Mouse (Mus musculus): ENCODE measurements around the gene Rpl14. TPM values are rescaled to one million over a fixed set of nuclear protein-coding genes. Genes with fewer than 3 reads are reported as not detected.
A peak's percentile ranks its signal among the peaks of the same experiment; 100 is the strongest.

Rpl14 gene
- polyA plus RNA-seq, 1 experiment from 2014 or later = 407 TPM

GRCm38 (mm10) chr9:120611055-120611454 lies 39.8 kb downstream of the Rpl14 start:
- H3K9me3 ChIP-seq (replicated peaks; ENCODE audit: control insufficient read depth, low read length, poor library complexity, severe bottlenecking) = peaks cover 4% of the 10 kb centered on the region; the same call in 1 of the 2 replicates
- H3K4me2 ChIP-seq (ENCODE audit: low read length) = no peak overlapping the region
- no peaks in the 10 kb centered on the region for H3K36me3 ChIP-seq (ENCODE audit: control insufficient read depth, insufficient read depth, low read length)
- H3K4me3 ChIP-seq (ENCODE audit: low read depth, low read length) = no peak overlapping the region
- no peaks in the 10 kb centered on the region for H3K4me1 ChIP-seq (ENCODE audit: control insufficient read depth, insufficient read depth, low read length)
- no peak for ATAC-seq
- H3K9ac ChIP-seq (ENCODE audit: low read depth, low read length) = no peak overlapping the region
- no peak overlapping the region for H3K27ac ChIP-seq (ENCODE audit: low read length)
- no peaks in the 10 kb centered on the region for H3K27me3 ChIP-seq (ENCODE audit: control insufficient read depth, insufficient read depth, low read depth, low read length)

- 94% methylated on average over 6 of the region's 6 CpGs for WGBS
- Histone ChIP-seq H3K4me3 (ENCODE audit: low read depth, low read length) (no peak overlapping the region), H3K9ac (ENCODE audit: low read depth, low read length) (no peak overlapping the region), H3K36me3 (ENCODE audit: control insufficient read depth, insufficient read depth, low read length) (no peaks in the 10 kb centered on the region), H3K27ac (ENCODE audit: low read length) (no peak overlapping the region), H3K27me3 (ENCODE audit: control insufficient read depth, insufficient read depth, low read depth, low read length) (no peaks in the 10 kb centered on the region), H3K4me2 (ENCODE audit: low read length) (no peak overlapping the region), H3K9me3 (replicated peaks; ENCODE audit: control insufficient read depth, low read length, poor library complexity, severe bottlenecking) (no peaks in the 10 kb centered on the region), H3K4me1 (ENCODE audit: control insufficient read depth, insufficient read depth, low read length) (peaks cover 2% of the 10 kb centered on the region)
- ATAC-seq = no peak
These were observed 42.8 kb downstream of the Rpl14 start for GRCm38 (mm10) chr9:120614059-120614458.

DNA sequence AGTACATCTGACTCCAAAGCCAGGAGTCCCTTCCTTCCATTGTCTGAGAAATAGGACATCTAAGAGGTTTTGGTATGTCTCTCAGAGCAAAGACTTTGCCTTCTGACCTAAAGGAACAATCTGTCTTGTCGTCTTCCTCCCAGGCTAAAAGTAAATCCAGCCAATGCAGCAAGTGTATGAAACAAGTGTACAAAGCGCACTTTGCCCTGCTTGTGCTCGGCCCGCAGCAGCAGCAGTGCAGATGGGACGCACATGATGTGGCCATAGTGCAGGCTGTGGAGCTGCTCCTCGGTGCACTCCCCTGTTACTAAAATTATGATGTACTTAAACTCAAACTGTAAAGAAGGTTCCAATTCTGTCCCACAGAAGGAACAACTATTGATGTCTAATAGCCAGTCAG lies 46.9 kb downstream of the Rpl14 start:
- Histone ChIP-seq H3K4me2 (ENCODE audit: low read length) (no peak overlapping the region), H3K9me3 (replicated peaks; ENCODE audit: control insufficient read depth, low read length, poor library complexity, severe bottlenecking) (peaks cover 5% of the 10 kb centered on the region), H3K4me1 (ENCODE audit: control insufficient read depth, insufficient read depth, low read length) (peaks cover 15% of the 10 kb centered on the region), H3K9ac (ENCODE audit: low read depth, low read length) (no peak overlapping the region), H3K4me3 (ENCODE audit: low read depth, low read length) (no peak overlapping the region), H3K27ac (ENCODE audit: low read length) (no peak overlapping the region), H3K36me3 (ENCODE audit: control insufficient read depth, insufficient read depth, low read length) (no peaks in the 10 kb centered on the region), H3K27me3 (ENCODE audit: control insufficient read depth, insufficient read depth, low read depth, low read length) (no peaks in the 10 kb centered on the region)
- ATAC-seq = no peak
- 69% methylated on average over 6 of the region's 6 CpGs for WGBS

GRCm38 (mm10) chr9:120619347-120619708 lies 48.1 kb downstream of the Rpl14 start:
- H3K4me3 ChIP-seq (ENCODE audit: low read depth, low read length) = no peak overlapping the region
- peak overlapping the region; percentile 43 for H3K4me2 ChIP-seq (ENCODE audit: low read length)
- WGBS = 3% methylated on average over 10 of the region's 10 CpGs
- H3K9ac ChIP-seq (ENCODE audit: low read depth, low read length) = peak overlapping the region; percentile 32
- no peaks in the 10 kb centered on the region for H3K36me3 ChIP-seq (ENCODE audit: control insufficient read depth, insufficient read depth, low read length)
- peak overlapping the region; percentile 87 for H3K27ac ChIP-seq (ENCODE audit: low read length)
- H3K27me3 ChIP-seq (ENCODE audit: control insufficient read depth, insufficient read depth, low read depth, low read length) = no peaks in the 10 kb centered on the region
- no peak for ATAC-seq
- H3K9me3 ChIP-seq (replicated peaks; ENCODE audit: control insufficient read depth, low read length, poor library complexity, severe bottlenecking) = peaks cover 5% of the 10 kb centered on the region
- peaks cover 15% of the 10 kb centered on the region for H3K4me1 ChIP-seq (ENCODE audit: control insufficient read depth, insufficient read depth, low read length)

DNA sequence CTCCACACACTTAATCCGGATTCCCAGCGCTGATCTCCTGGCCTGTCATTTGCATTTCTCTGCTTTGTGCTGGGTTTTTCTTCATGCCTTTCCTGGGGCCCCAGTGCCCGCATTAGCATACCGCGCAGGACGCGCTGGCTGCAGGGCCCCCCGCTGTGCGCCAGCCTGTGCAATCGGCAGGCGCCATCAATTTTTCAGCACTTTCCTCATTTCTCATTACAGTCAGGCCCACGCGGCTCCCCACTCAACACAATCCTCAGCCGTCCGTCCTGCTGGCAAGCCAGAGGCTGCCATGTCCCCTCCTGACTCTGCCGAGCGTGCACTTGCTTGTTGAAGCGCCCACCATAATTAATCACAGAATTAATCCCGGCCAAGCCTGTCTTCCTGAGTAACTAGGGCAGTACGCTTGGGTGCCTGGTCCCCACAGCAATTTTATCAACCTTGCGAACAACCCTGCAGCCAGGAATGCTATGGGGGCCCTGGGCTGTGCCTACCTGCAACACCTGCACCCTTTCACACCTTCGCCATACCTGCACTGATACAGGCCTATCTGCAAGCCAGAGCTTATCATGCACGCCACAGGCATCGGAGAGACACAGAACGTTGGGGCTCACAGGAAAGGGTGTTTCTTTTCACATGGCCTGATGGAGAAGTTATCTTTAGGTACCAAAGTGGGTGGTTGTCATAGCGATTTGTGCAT lies 48.6 kb downstream of the Rpl14 start:
- Histone ChIP-seq H3K4me2 (ENCODE audit: low read length) (peak overlapping the region; percentile 43), H3K36me3 (ENCODE audit: control insufficient read depth, insufficient read depth, low read length) (no peaks in the 10 kb centered on the region), H3K4me1 (ENCODE audit: control insufficient read depth, insufficient read depth, low read length) (peaks cover 15% of the 10 kb centered on the region), H3K4me3 (ENCODE audit: low read depth, low read length) (no peak overlapping the region), H3K9ac (ENCODE audit: low read depth, low read length) (peak overlapping the region; percentile 32), H3K27ac (ENCODE audit: low read length) (peak overlapping the region; percentile 87), H3K9me3 (replicated peaks; ENCODE audit: control insufficient read depth, low read length, poor library complexity, severe bottlenecking) (peaks cover 5% of the 10 kb centered on the region), H3K27me3 (ENCODE audit: control insufficient read depth, insufficient read depth, low read depth, low read length) (no peaks in the 10 kb centered on the region)
- ATAC-seq = peak; percentile 94
- 4% methylated on average over 26 of the region's 26 CpGs for WGBS

DNA sequence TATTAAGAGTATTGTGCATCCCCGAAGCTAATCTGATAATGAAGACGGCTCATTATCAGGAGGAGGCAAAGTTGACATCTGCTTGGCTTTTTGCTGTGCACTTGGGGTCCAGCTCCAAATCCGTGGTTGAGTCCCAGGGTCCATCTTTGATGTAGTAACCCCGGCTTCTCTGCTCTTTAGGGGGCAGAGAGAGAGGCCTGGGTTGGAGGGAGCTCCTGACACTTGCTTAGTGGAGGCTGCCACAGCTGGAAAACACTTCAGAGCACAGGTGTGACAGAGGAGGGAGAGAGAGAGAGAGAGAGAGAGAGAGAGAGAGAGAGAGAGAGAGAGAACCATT lies 49.1 kb downstream of the Rpl14 start:
- H3K36me3 ChIP-seq (ENCODE audit: control insufficient read depth, insufficient read depth, low read length) = no peaks in the 10 kb centered on the region
- ATAC-seq = no peak
- H3K9me3 ChIP-seq (replicated peaks; ENCODE audit: control insufficient read depth, low read length, poor library complexity, severe bottlenecking) = peaks cover 5% of the 10 kb centered on the region
- no peak overlapping the region for H3K4me2 ChIP-seq (ENCODE audit: low read length)
- no peak overlapping the region for H3K9ac ChIP-seq (ENCODE audit: low read depth, low read length)
- peaks cover 15% of the 10 kb centered on the region for H3K4me1 ChIP-seq (ENCODE audit: control insufficient read depth, insufficient read depth, low read length)
- 8% methylated on average over 4 of the region's 4 CpGs for WGBS
- H3K27me3 ChIP-seq (ENCODE audit: control insufficient read depth, insufficient read depth, low read depth, low read length) = no peaks in the 10 kb centered on the region
- H3K4me3 ChIP-seq (ENCODE audit: low read depth, low read length) = no peak overlapping the region
- H3K27ac ChIP-seq (ENCODE audit: low read length) = peak overlapping the region; percentile 87

Other genes with a start within 250 kb of the Rpl14 start
- 329 and 342 TPM in 2 replicates for gene Eif1b, start 79.2 kb upstream of the Rpl14 start, polyA plus RNA-seq (2015; fragmentation: Nextera tagmentation; extraction: Ambion mirVana)
- gene Entpd3, start 31.6 kb upstream of the Rpl14 start, polyA plus RNA-seq (2015; fragmentation: Nextera tagmentation; extraction: Ambion mirVana) = 4.4 and 5.5 TPM in 2 replicates

Measured in midbrain, embryonic 16.5 days (tissue).